Mouse (Mus musculus) heart, embryonic 12.5 days (tissue): ENCODE data around the gene Arsg. TPM values are rescaled to one million over a fixed set of nuclear protein-coding genes. Genes with fewer than 3 reads are reported as not detected.
"Not testable (repeated sequence)": the region's sequence is repeated elsewhere in the genome, so short reads cannot be mapped to it uniquely, and the experiment has no call there.

Experiments
- ATAC-seq: fragments of 200-750 bp; cut with Nextera tagmentation; 2 replicates; pipeline ENCODE4 v1.8.0; 2017; ENCODE audit warnings: moderate TSS enrichment, moderate library complexity; ENCODE audit not compliant: insufficient number of reproducible peaks, low FRiP score
- H3K27ac ChIP-seq: fragments of 300-500 bp; sonication (generic); 2 replicates; pipeline ENCODE4 v1.5.1; 2016; ENCODE audit warnings: mild to moderate bottlenecking, moderate library complexity; ENCODE audit not compliant: poor library complexity, severe bottlenecking
- H3K27me3 ChIP-seq: fragments of 300-500 bp; sonication (generic); replicated peaks from 2 replicates; pipeline ENCODE4 v1.6.1; 2016; ENCODE audit warnings: mild to moderate bottlenecking, moderate library complexity
- H3K36me3 ChIP-seq: fragments of 300-500 bp; sonication (generic); 2 replicates; pipeline ENCODE4 v1.6.1; 2016; ENCODE audit warnings: mild to moderate bottlenecking, moderate library complexity
- H3K4me1 ChIP-seq: fragments of 300-500 bp; sonication (generic); replicated peaks from 2 replicates; pipeline ENCODE4 v1.6.1; 2016; ENCODE audit warnings: mild to moderate bottlenecking
- H3K4me2 ChIP-seq: fragments of 300-500 bp; sonication (generic); 2 replicates; pipeline ENCODE4 v1.6.1; 2016; ENCODE audit warnings: mild to moderate bottlenecking, moderate library complexity
- H3K4me3 ChIP-seq: fragments of 300-500 bp; sonication (generic); 2 replicates; pipeline ENCODE4 v1.5.1; 2016; ENCODE audit warnings: mild to moderate bottlenecking
- H3K9ac ChIP-seq: fragments of 300-500 bp; sonication (generic); 2 replicates; pipeline ENCODE4 v1.6.1; 2016; ENCODE audit warnings: mild to moderate bottlenecking, moderate library complexity
- H3K9me3 ChIP-seq: fragments of 300-500 bp; sonication (generic); replicated peaks from 2 replicates; pipeline ENCODE4 v1.6.1; 2016; ENCODE audit warnings: mild to moderate bottlenecking, moderate library complexity
- WGBS: fragments of 180-500 bp; shearing (Covaris S2); methylation state at CpG from one replicate; pipeline ENCODE4 v1.1.7; 2016; 5-methylcytosine and 5-hydroxymethylcytosine counted together
- polyA plus RNA-seq: library from polyadenylated mRNA; unstranded; fragments of >200 nt; fragmentation: Nextera tagmentation; extraction: Ambion mirVana; gene quantifications from 2 replicates; pipeline ENCODE4 v1.2.1, GENCODE M21; 2016

The Arsg gene
- polyA plus RNA-seq, 1 experiment from 2014 or later = 5.7 TPM

GRCm38 (mm10) chr11:109610795-109611302 is 137.7 kb downstream of the Arsg start:
- no peaks in the 10 kb centered on the region for H3K9me3 ChIP-seq
- peak overlapping the region; percentile 74 for H3K4me2 ChIP-seq
- peak overlapping the region; percentile 87 for H3K27ac ChIP-seq
- peak; percentile 4; the same call in 1 of the 2 replicates for ATAC-seq
- peak overlapping the region; percentile 83 for H3K9ac ChIP-seq
- peaks cover 21% of the 10 kb centered on the region for H3K4me1 ChIP-seq
- H3K36me3 ChIP-seq = no peaks in the 10 kb centered on the region
- peak overlapping the region; percentile 75 for H3K4me3 ChIP-seq
- under 1% methylated on average over 26 of the region's 26 CpGs for WGBS
- H3K27me3 ChIP-seq = no peaks in the 10 kb centered on the region

- under 1% methylated on average over 58 of the region's 58 CpGs for WGBS
- no peaks in the 10 kb centered on the region for H3K27me3 ChIP-seq
- peak within 1 kb of the TSS; percentile 83 for H3K9ac ChIP-seq
- H3K36me3 ChIP-seq = no peaks in the 10 kb centered on the region
- peak; percentile 97 for ATAC-seq
- H3K27ac ChIP-seq = peak within 1 kb of the TSS; percentile 87
- H3K4me3 ChIP-seq = peak within 1 kb of the TSS; percentile 75
- H3K4me1 ChIP-seq = peaks cover 24% of the 10 kb centered on the region
- H3K4me2 ChIP-seq = peak within 1 kb of the TSS; percentile 74
- H3K9me3 ChIP-seq = no peaks in the 10 kb centered on the region
Observed at GRCm38 (mm10) chr11:109611303-109612149, 138.4 kb downstream of the Arsg start, which contains the start of gene Wipi1. Gene Wipi1, minus strand, starts transcription at chr11:109611967.

- H3K9ac ChIP-seq = no peak overlapping the region
- H3K4me3 ChIP-seq = no peak overlapping the region
- no peak for ATAC-seq
- no peaks in the 10 kb centered on the region for H3K27me3 ChIP-seq
- 53% methylated on average over 7 of the region's 7 CpGs for WGBS
- no peak overlapping the region for H3K4me2 ChIP-seq
- H3K9me3 ChIP-seq = no peaks in the 10 kb centered on the region
- H3K27ac ChIP-seq = no peak overlapping the region
- H3K4me1 ChIP-seq = peaks cover 33% of the 10 kb centered on the region
- no peaks in the 10 kb centered on the region for H3K36me3 ChIP-seq
Observed at GRCm38 (mm10) chr11:109612871-109613529, 139.8 kb downstream of the Arsg start.

- ATAC-seq = no peak
- Histone ChIP-seq H3K27me3 (no peaks in the 10 kb centered on the region), H3K9ac (no peak overlapping the region), H3K4me2 (no peak overlapping the region), H3K4me1 (peaks cover 18% of the 10 kb centered on the region), H3K4me3 (no peak overlapping the region), H3K36me3 (no peaks in the 10 kb centered on the region), H3K9me3 (no peaks in the 10 kb centered on the region), H3K27ac (no peak overlapping the region)
- 80% methylated on average over 9 of the region's 9 CpGs for WGBS
Observed at GRCm38 (mm10) chr11:109615286-109615685, 142.1 kb downstream of the Arsg start.

- ATAC-seq = no peak
Observed at GRCm38 (mm10) chr11:109616352-109616751, 143.2 kb downstream of the Arsg start.

GRCm38 (mm10) chr11:109616766-109617165 is 143.6 kb downstream of the Arsg start:
- H3K27me3 ChIP-seq = no peaks in the 10 kb centered on the region

More at GRCm38 (mm10) chr11:109616352-109616751, 143.2 kb downstream of the Arsg start:
- Histone ChIP-seq H3K4me2 (no peak overlapping the region), H3K4me1 (peaks cover 18% of the 10 kb centered on the region), H3K27me3 (no peaks in the 10 kb centered on the region), H3K27ac (0 out of 2 replicates have a peak overlapping the region, but pooled peaks have one; percentile 8), H3K9ac (no peak overlapping the region), H3K4me3 (no peak overlapping the region), H3K9me3 (no peaks in the 10 kb centered on the region), H3K36me3 (no peaks in the 10 kb centered on the region)
- 56% methylated on average over 4 of the region's 4 CpGs for WGBS

GRCm38 (mm10) chr11:109619055-109619454 is 145.9 kb downstream of the Arsg start:
- H3K36me3 ChIP-seq, H3K9me3 ChIP-seq, ATAC-seq, H3K9ac ChIP-seq, H3K27me3 ChIP-seq, H3K27ac ChIP-seq, H3K4me3 ChIP-seq, H3K4me2 ChIP-seq: not testable (repeated sequence)
- 38% methylated on average over 8 of the region's 8 CpGs for WGBS
- peaks cover 37% of the 10 kb centered on the region for H3K4me1 ChIP-seq

More at GRCm38 (mm10) chr11:109616766-109617165, 143.6 kb downstream of the Arsg start:
- Histone ChIP-seq H3K36me3 (no peaks in the 10 kb centered on the region), H3K4me1 (peaks cover 22% of the 10 kb centered on the region), H3K9ac (no peak overlapping the region), H3K4me2 (no peak overlapping the region), H3K4me3 (no peak overlapping the region), H3K9me3 (no peaks in the 10 kb centered on the region), H3K27ac (0 out of 2 replicates have a peak overlapping the region, but pooled peaks have one; percentile 8)
- no peak for ATAC-seq
- WGBS = 49% methylated on average over 4 of the region's 4 CpGs

- Histone ChIP-seq H3K9ac (no peak overlapping the region), H3K4me2 (no peak overlapping the region), H3K4me3 (no peak overlapping the region), H3K27me3 (no peaks in the 10 kb centered on the region), H3K27ac (no peak overlapping the region; the same call in 1 of the 2 replicates), H3K36me3 (no peaks in the 10 kb centered on the region), H3K9me3 (peaks cover 8% of the 10 kb centered on the region), H3K4me1 (peaks cover 41% of the 10 kb centered on the region)
- WGBS = 80% methylated on average over 6 of the region's 6 CpGs
- ATAC-seq = no peak
Observed at GRCm38 (mm10) chr11:109620356-109620755, 147.2 kb downstream of the Arsg start.

- no peak for ATAC-seq
- Histone ChIP-seq H3K36me3 (no peaks in the 10 kb centered on the region), H3K27ac (no peak overlapping the region; the same call in 1 of the 2 replicates), H3K4me2 (no peak overlapping the region), H3K27me3 (no peaks in the 10 kb centered on the region), H3K4me1 (peaks cover 41% of the 10 kb centered on the region), H3K9ac (no peak overlapping the region), H3K4me3 (no peak overlapping the region), H3K9me3 (peaks cover 8% of the 10 kb centered on the region)
- WGBS = 11% methylated on average over 2 of the region's 2 CpGs
Observed at GRCm38 (mm10) chr11:109621183-109621582, 148.0 kb downstream of the Arsg start.

- Histone ChIP-seq H3K4me1 (peaks cover 30% of the 10 kb centered on the region), H3K27me3 (no peaks in the 10 kb centered on the region), H3K9ac (no peak overlapping the region), H3K4me3 (peak overlapping the region; percentile 28; the same call in 1 of the 2 replicates), H3K9me3 (peaks cover 20% of the 10 kb centered on the region), H3K4me2 (peak overlapping the region; percentile 62), H3K27ac (peak overlapping the region; percentile 92), H3K36me3 (no peaks in the 10 kb centered on the region)
- ATAC-seq = peak; percentile 79
- WGBS = 4% methylated on average over 15 of the region's 15 CpGs
Observed at GRCm38 (mm10) chr11:109622518-109623037, 149.4 kb downstream of the Arsg start.
